Mouse (Mus musculus) regulatory T cell (primary cell): ENCODE results near the gene Psg16.
"Not testable (repeated sequence)": the region's sequence is repeated elsewhere in the genome, so short reads cannot be mapped to it uniquely, and the experiment has no call there.

Experiments used
- in situ Hi-C: fragments of 300-600 bp; cut with MboI, MseI; formaldehyde crosslinking; loops from one replicate; pipeline ENCODE4 v1.15.1; 2025; ENCODE audit warnings: high pct_unique_total_duplicates

The Psg16 gene

DNA sequence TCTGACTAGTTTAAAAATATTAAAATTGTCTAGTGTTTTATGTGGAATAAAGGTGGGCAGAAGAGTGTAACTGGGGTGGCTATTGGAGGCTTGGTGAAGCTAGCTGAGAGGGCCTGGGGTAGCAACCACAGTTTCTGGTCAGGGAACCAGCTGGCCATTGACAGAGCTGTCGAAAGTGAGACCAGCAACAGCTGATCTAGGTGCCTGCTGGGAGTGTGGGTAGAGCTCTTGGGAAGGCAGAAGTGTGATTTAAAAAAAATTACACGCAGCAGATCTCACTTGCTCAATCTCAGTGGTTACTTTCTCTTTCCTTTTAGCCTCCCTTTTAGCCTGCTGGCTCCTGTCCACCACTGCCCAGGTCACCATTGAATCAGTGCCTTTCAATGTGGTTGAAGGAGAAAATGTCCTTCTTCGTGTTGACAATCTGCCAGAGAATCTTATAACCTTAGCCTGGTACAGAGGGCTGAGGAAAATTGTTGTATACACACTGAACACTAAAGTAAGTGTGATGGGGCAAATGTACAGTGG, 16.3 kb downstream of the Psg16 start:
- in situ Hi-C loops, result no loop called here

DNA sequence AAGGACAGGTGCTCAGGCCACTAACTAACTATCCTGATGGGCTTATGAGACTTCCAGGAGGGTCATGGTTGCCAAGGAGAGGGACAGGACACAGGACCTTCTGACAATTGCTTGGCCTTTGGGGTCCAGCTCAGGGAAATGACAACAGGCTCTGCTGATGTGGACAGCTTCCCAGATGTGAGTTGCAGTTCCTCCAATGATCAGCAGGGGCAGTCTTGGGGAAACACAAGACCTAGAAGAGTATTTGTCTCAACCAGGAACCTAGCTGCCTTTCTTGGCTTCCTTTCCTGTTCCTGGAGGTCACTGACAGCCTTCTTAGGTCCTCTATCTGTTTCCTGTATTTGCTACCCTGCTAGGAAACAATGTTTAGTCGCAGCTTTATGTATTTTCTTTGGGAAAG, 17.4 kb downstream of the Psg16 start:
- in situ Hi-C loops, result no loop called here

- in situ Hi-C loops, result not testable (repeated sequence)
Observed at GRCm38 (mm10) chr7:17101631-17102030, 27.8 kb downstream of the Psg16 start.

- in situ Hi-C loops, result no loop called here
Observed at GRCm38 (mm10) chr7:17135307-17135706, 61.5 kb downstream of the Psg16 start.

- in situ Hi-C loops, result no loop called here
Observed at GRCm38 (mm10) chr7:17149931-17150330, 76.1 kb downstream of the Psg16 start, which contains the start of gene Ceacam3. Ceacam3 (plus strand) TSS chr7:17150282.

GRCm38 (mm10) chr7:17155634-17156033, 81.8 kb downstream of the Psg16 start:
- in situ Hi-C loops, result no loop called here

DNA sequence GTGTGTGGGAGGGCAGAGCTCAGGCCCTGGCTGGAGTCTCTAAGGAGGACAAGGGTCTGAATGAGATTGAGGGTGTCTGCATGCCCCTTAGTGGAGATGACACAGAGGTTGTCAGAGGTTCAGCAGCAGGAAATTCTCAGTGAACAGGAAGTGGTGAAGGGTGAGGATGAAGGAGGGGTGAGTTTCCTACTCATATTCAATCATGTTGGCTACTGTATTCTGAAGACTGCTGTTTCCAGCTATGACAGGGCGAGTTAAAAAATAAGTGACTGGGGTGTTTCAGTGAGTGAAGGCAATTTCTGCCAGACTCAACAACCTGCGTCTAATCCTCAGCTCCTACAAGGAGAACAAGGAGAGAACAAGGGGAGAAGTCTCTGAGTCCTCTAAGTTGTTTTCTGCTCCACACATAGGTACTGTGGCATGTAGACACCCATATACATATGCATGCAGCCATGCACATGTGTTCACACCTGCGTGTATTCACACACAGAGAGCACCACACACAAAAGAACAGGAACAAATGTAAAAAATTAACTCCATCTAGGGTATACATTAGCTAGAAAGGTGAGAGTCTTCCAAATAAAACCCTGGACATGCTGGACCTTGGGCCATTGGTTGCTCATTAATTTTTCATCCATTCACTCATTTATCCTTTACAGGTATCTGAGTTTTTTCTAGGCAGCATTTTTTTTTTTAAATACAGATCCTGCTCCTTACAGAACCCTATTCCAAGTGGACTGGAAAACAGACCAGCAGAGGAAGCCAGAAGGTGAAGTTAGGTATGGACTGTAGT, 83.2 kb downstream of the Psg16 start:
- in situ Hi-C loops, result no loop called here

DNA sequence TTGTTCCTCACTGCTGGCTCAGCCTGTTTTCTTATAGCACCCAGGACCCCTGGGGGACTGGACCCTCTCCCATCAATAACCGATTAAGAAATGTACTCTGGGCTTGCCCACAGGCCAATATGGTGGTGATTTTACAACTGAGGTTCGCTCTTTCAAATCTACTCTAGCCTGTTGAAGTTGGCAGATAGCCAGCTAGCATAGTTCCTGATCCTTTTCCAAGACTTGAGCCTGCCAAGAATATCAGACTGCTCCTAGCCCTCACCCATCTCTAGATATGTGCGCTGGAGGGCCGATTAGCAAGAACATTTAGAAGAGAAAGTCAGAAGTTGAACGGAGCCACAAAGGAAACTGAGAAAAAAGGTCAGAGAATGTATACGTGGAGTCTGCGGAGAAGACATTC, 85.2 kb downstream of the Psg16 start:
- in situ Hi-C loops, result no loop called here

DNA sequence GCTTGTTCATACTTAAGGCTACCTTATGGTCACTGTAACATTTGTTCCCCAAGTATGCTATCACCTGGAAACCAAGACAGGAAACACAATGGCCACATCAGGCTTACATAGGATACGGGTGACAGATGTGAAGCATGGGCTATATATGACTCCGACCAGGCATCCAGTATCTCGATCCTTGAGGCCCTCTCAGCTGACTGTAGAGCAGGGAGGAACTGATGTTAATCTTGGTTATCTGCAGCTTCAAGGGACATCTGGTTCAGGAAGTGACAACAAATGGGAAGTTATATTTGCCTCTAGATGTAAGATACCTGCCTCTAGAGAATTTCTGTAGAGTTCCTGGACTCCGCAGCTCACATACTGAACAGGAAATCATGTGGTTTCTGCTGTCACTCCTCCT, 98.0 kb downstream of the Psg16 start:
- in situ Hi-C loops, result no loop called here
